Mouse (Mus musculus): ENCODE data around the gene Tigit. TPM values are rescaled to one million over a fixed set of nuclear protein-coding genes. Genes with fewer than 3 reads are reported as not detected.

Tigit gene
- polyA plus RNA-seq, 1 experiment from 2014 or later, result not detected

- ATAC-seq (ENCODE audit: insufficient number of reproducible peaks, insufficient read depth, low FRiP score, low read depth), result no peak
- H3K4me1 ChIP-seq (ENCODE audit: control insufficient read depth, insufficient read depth, low read length), result no peaks in the 10 kb centered on the region
- H3K9ac ChIP-seq (replicated peaks; ENCODE audit: low read depth, low read length), result no peak overlapping the region
- 79% methylated on average over 5 of the region's 5 CpGs for WGBS
- no peaks in the 10 kb centered on the region for H3K9me3 ChIP-seq (ENCODE audit: control insufficient read depth, low read depth, low read length)
- H3K27ac ChIP-seq (ENCODE audit: low read length), result no peak overlapping the region
- H3K36me3 ChIP-seq (ENCODE audit: control insufficient read depth, insufficient read depth, low read length), result no peaks in the 10 kb centered on the region
- no peak overlapping the region for H3K4me2 ChIP-seq (replicated peaks; ENCODE audit: low read depth, low read length)
- H3K4me3 ChIP-seq (ENCODE audit: low read depth, low read length), result no peak overlapping the region
- no peaks in the 10 kb centered on the region for H3K27me3 ChIP-seq (ENCODE audit: control insufficient read depth, insufficient read depth, low read length)
Observed at GRCm38 (mm10) chr16:43623315-43624000, 40.5 kb downstream of the Tigit start.

- Histone ChIP-seq H3K9me3 (ENCODE audit: control insufficient read depth, low read depth, low read length) (no peaks in the 10 kb centered on the region), H3K4me3 (ENCODE audit: low read depth, low read length) (no peak overlapping the region), H3K9ac (replicated peaks; ENCODE audit: low read depth, low read length) (no peak overlapping the region), H3K27ac (ENCODE audit: low read length) (no peak overlapping the region), H3K4me1 (ENCODE audit: control insufficient read depth, insufficient read depth, low read length) (0 out of 2 replicates have a peak, but pooled peaks cover 2% of the 10 kb centered on the region), H3K27me3 (ENCODE audit: control insufficient read depth, insufficient read depth, low read length) (no peaks in the 10 kb centered on the region), H3K36me3 (ENCODE audit: control insufficient read depth, insufficient read depth, low read length) (no peaks in the 10 kb centered on the region), H3K4me2 (replicated peaks; ENCODE audit: low read depth, low read length) (no peak overlapping the region)
- ATAC-seq (ENCODE audit: insufficient number of reproducible peaks, insufficient read depth, low FRiP score, low read depth), result no peak
- WGBS, result 42% methylated on average over 2 of the region's 2 CpGs
Observed at GRCm38 (mm10) chr16:43620359-43620758, 43.6 kb downstream of the Tigit start.

GRCm38 (mm10) chr16:43619277-43619676 is 44.7 kb downstream of the Tigit start:
- Histone ChIP-seq H3K4me3 (ENCODE audit: low read depth, low read length) (no peak overlapping the region), H3K4me2 (replicated peaks; ENCODE audit: low read depth, low read length) (no peak overlapping the region), H3K27me3 (ENCODE audit: control insufficient read depth, insufficient read depth, low read length) (no peaks in the 10 kb centered on the region), H3K4me1 (ENCODE audit: control insufficient read depth, insufficient read depth, low read length) (0 out of 2 replicates have a peak, but pooled peaks cover 5% of the 10 kb centered on the region), H3K9ac (replicated peaks; ENCODE audit: low read depth, low read length) (no peak overlapping the region), H3K27ac (ENCODE audit: low read length) (no peak overlapping the region), H3K36me3 (ENCODE audit: control insufficient read depth, insufficient read depth, low read length) (no peaks in the 10 kb centered on the region), H3K9me3 (ENCODE audit: control insufficient read depth, low read depth, low read length) (no peaks in the 10 kb centered on the region)
- 56% methylated on average over 6 of the region's 6 CpGs for WGBS
- no peak for ATAC-seq (ENCODE audit: insufficient number of reproducible peaks, insufficient read depth, low FRiP score, low read depth)

GRCm38 (mm10) chr16:43618286-43618685 is 45.7 kb downstream of the Tigit start:
- no peak for ATAC-seq (ENCODE audit: insufficient number of reproducible peaks, insufficient read depth, low FRiP score, low read depth)
- H3K36me3 ChIP-seq (ENCODE audit: control insufficient read depth, insufficient read depth, low read length), result no peaks in the 10 kb centered on the region
- H3K9me3 ChIP-seq (ENCODE audit: control insufficient read depth, low read depth, low read length), result no peaks in the 10 kb centered on the region
- no peak overlapping the region for H3K4me3 ChIP-seq (ENCODE audit: low read depth, low read length)
- H3K9ac ChIP-seq (replicated peaks; ENCODE audit: low read depth, low read length), result no peak overlapping the region
- H3K27ac ChIP-seq (ENCODE audit: low read length), result no peak overlapping the region
- no peak overlapping the region for H3K4me2 ChIP-seq (replicated peaks; ENCODE audit: low read depth, low read length)
- H3K27me3 ChIP-seq (ENCODE audit: control insufficient read depth, insufficient read depth, low read length), result no peaks in the 10 kb centered on the region
- H3K4me1 ChIP-seq (ENCODE audit: control insufficient read depth, insufficient read depth, low read length), result 0 out of 2 replicates have a peak, but pooled peaks cover 5% of the 10 kb centered on the region
- 89% methylated on average over 23 of the region's 23 CpGs for WGBS

GRCm38 (mm10) chr16:43617346-43617745 is 46.6 kb downstream of the Tigit start:
- Histone ChIP-seq H3K27me3 (ENCODE audit: control insufficient read depth, insufficient read depth, low read length) (no peaks in the 10 kb centered on the region), H3K27ac (ENCODE audit: low read length) (no peak overlapping the region), H3K4me2 (replicated peaks; ENCODE audit: low read depth, low read length) (no peak overlapping the region), H3K36me3 (ENCODE audit: control insufficient read depth, insufficient read depth, low read length) (no peaks in the 10 kb centered on the region), H3K4me3 (ENCODE audit: low read depth, low read length) (no peak overlapping the region), H3K9me3 (ENCODE audit: control insufficient read depth, low read depth, low read length) (no peaks in the 10 kb centered on the region), H3K4me1 (ENCODE audit: control insufficient read depth, insufficient read depth, low read length) (0 out of 2 replicates have a peak, but pooled peaks cover 5% of the 10 kb centered on the region), H3K9ac (replicated peaks; ENCODE audit: low read depth, low read length) (no peak overlapping the region)
- no peak for ATAC-seq (ENCODE audit: insufficient number of reproducible peaks, insufficient read depth, low FRiP score, low read depth)
- 90% methylated on average over 6 of the region's 6 CpGs for WGBS

- Histone ChIP-seq H3K4me1 (ENCODE audit: control insufficient read depth, insufficient read depth, low read length) (0 out of 2 replicates have a peak, but pooled peaks cover 5% of the 10 kb centered on the region), H3K27ac (ENCODE audit: low read length) (no peak overlapping the region), H3K9ac (replicated peaks; ENCODE audit: low read depth, low read length) (no peak overlapping the region), H3K4me2 (replicated peaks; ENCODE audit: low read depth, low read length) (no peak overlapping the region), H3K4me3 (ENCODE audit: low read depth, low read length) (no peak overlapping the region), H3K9me3 (ENCODE audit: control insufficient read depth, low read depth, low read length) (no peaks in the 10 kb centered on the region), H3K27me3 (ENCODE audit: control insufficient read depth, insufficient read depth, low read length) (no peaks in the 10 kb centered on the region), H3K36me3 (ENCODE audit: control insufficient read depth, insufficient read depth, low read length) (no peaks in the 10 kb centered on the region)
- WGBS, result 52% methylated on average over 4 of the region's 4 CpGs
- no peak for ATAC-seq (ENCODE audit: insufficient number of reproducible peaks, insufficient read depth, low FRiP score, low read depth)
Observed at GRCm38 (mm10) chr16:43616348-43616747, 47.6 kb downstream of the Tigit start.

GRCm38 (mm10) chr16:43610375-43610774 is 53.6 kb downstream of the Tigit start:
- no peak overlapping the region for H3K4me3 ChIP-seq (ENCODE audit: low read depth, low read length)
- no peak overlapping the region for H3K9ac ChIP-seq (replicated peaks; ENCODE audit: low read depth, low read length)
- H3K27me3 ChIP-seq (ENCODE audit: control insufficient read depth, insufficient read depth, low read length), result no peaks in the 10 kb centered on the region
- no peaks in the 10 kb centered on the region for H3K36me3 ChIP-seq (ENCODE audit: control insufficient read depth, insufficient read depth, low read length)
- no peaks in the 10 kb centered on the region for H3K9me3 ChIP-seq (ENCODE audit: control insufficient read depth, low read depth, low read length)
- H3K27ac ChIP-seq (ENCODE audit: low read length), result no peak overlapping the region
- WGBS, result 89% methylated on average over 10 of the region's 10 CpGs
- no peak for ATAC-seq (ENCODE audit: insufficient number of reproducible peaks, insufficient read depth, low FRiP score, low read depth)
- no peak overlapping the region for H3K4me2 ChIP-seq (replicated peaks; ENCODE audit: low read depth, low read length)
- H3K4me1 ChIP-seq (ENCODE audit: control insufficient read depth, insufficient read depth, low read length), result 0 out of 2 replicates have a peak, but pooled peaks cover 2% of the 10 kb centered on the region

- no peak overlapping the region for H3K4me2 ChIP-seq (replicated peaks; ENCODE audit: low read depth, low read length)
- no peak overlapping the region for H3K27ac ChIP-seq (ENCODE audit: low read length)
- ATAC-seq (ENCODE audit: insufficient number of reproducible peaks, insufficient read depth, low FRiP score, low read depth), result no peak
- no peaks in the 10 kb centered on the region for H3K9me3 ChIP-seq (ENCODE audit: control insufficient read depth, low read depth, low read length)
- no peaks in the 10 kb centered on the region for H3K27me3 ChIP-seq (ENCODE audit: control insufficient read depth, insufficient read depth, low read length)
- H3K36me3 ChIP-seq (ENCODE audit: control insufficient read depth, insufficient read depth, low read length), result no peaks in the 10 kb centered on the region
- H3K4me3 ChIP-seq (ENCODE audit: low read depth, low read length), result no peak overlapping the region
- H3K9ac ChIP-seq (replicated peaks; ENCODE audit: low read depth, low read length), result no peak overlapping the region
- no peaks in the 10 kb centered on the region for H3K4me1 ChIP-seq (ENCODE audit: control insufficient read depth, insufficient read depth, low read length)
Observed at GRCm38 (mm10) chr16:43608066-43608465, 55.9 kb downstream of the Tigit start.

GRCm38 (mm10) chr16:43607086-43607485 is 56.9 kb downstream of the Tigit start:
- no peaks in the 10 kb centered on the region for H3K9me3 ChIP-seq (ENCODE audit: control insufficient read depth, low read depth, low read length)
- no peak for ATAC-seq (ENCODE audit: insufficient number of reproducible peaks, insufficient read depth, low FRiP score, low read depth)
- no peaks in the 10 kb centered on the region for H3K36me3 ChIP-seq (ENCODE audit: control insufficient read depth, insufficient read depth, low read length)
- H3K27ac ChIP-seq (ENCODE audit: low read length), result no peak overlapping the region
- H3K27me3 ChIP-seq (ENCODE audit: control insufficient read depth, insufficient read depth, low read length), result no peaks in the 10 kb centered on the region
- no peak overlapping the region for H3K9ac ChIP-seq (replicated peaks; ENCODE audit: low read depth, low read length)
- H3K4me3 ChIP-seq (ENCODE audit: low read depth, low read length), result no peak overlapping the region
- H3K4me2 ChIP-seq (replicated peaks; ENCODE audit: low read depth, low read length), result no peak overlapping the region
- no peaks in the 10 kb centered on the region for H3K4me1 ChIP-seq (ENCODE audit: control insufficient read depth, insufficient read depth, low read length)
